Mouse (Mus musculus) gastrocnemius, adult 8-10 months (tissue): ENCODE results near the gene Dclre1c. TPM values are rescaled to one million over a fixed set of nuclear protein-coding genes. Genes with fewer than 3 reads are reported as not detected.
A peak's percentile ranks its signal among the peaks of the same experiment; 100 is the strongest.
"Not testable (repeated sequence)": the region's sequence is repeated elsewhere in the genome, so short reads cannot be mapped to it uniquely, and the experiment has no call there.

Source experiments
- DNase-seq, 2 experiments: peaks; one replicate each; pipeline ENCODE4 v3.0.0; 2022; ENCODE audit warnings: low spot score in 2 of 2
- total RNA-seq, 4 experiments: library from RNA; stranded (reverse); gene quantifications; 2 replicates each; pipeline ENCODE4 v1.2.4; 2022

Gene Dclre1c
- 1 to 10 TPM; 1.4 to 2.5 (median 2.1) TPM for total RNA-seq

GRCm38 (mm10) chr2:3423841-3424578, at the start of gene Dclre1c:
TSS of gene Dclre1c (plus strand) at chr2:3424131.
- DNase-seq, result peak; percentile 79 to 80

DNA sequence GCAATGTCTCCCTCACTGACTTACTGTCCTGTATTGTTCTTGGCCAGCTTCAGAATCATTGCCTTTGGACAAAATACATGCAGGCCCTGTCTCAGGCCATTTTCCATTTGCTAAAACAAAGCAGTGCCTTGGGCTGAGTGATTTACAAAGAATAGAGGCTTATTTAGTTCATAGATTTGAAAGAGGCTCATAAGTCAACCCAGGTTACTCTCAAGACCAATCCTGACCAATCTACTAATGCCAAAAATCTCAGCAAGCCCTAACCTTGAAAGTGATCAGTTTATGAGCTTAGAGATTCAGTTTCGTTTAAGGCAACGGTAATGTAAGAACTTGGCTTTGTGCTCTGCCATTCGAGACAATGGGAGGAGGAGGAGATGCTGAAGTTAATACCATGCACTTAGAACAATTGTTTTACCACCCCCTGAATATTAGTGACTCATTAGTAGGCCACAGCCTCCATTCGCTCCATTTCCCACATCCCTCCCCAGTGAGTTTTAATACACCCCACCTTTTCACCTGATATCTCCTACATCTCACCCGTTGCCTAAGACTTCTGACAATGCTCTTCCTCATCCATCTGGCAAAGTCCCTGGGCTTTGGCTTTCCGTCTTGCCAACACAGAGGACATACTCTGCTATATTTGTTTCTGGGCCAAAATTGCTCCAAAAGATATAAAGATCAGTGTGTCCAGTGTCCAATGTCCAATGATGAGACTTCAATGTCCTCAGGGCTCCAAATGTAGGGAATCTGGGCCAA, 36.6 kb upstream of the Dclre1c start:
- DNase-seq, result no peak

DNA sequence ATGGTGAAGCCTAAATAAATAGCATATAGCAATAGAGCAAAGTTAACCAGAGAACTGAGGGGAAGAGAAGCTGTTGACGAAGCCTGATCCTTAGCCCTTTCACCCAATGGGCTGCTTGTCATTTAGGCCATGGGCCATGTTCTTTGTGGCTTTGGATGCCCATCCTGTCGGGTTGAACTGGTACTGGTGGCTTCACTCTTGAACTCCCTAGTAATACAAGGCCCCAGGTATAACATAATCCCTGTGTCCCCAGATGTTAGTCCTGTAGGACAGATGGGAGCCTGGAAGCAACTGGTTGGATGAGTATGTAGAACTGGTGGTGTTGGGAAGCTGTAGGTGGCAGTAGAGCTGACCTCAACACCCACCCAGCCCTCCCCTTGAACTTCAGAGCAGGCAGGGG, 32.0 kb upstream of the Dclre1c start:
- DNase-seq, result no peak

DNA sequence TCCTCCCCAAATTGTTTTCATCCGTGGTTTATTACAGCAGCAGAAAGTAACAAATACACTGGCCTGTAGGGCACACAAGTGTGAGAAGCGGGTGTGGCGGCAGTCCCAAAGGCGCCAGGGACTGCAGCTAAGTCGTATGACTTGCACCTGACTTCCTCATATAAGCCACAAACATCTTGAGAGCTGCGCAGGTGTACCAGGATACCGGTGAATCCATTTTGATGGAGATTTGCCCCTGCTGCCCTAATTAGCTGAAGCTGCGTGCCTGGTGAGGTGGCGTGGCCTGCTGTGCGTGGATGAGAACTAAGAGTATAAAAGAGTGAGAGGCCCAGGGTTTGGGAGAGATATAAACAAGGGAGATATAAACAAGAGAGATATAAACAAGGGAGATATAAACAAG, 26.8 kb upstream of the Dclre1c start, which contains the start of gene Olah:
Olah (minus strand) TSS at position 101 of the 400 bp plus-strand sequence.
- not testable (repeated sequence) for DNase-seq

DNA sequence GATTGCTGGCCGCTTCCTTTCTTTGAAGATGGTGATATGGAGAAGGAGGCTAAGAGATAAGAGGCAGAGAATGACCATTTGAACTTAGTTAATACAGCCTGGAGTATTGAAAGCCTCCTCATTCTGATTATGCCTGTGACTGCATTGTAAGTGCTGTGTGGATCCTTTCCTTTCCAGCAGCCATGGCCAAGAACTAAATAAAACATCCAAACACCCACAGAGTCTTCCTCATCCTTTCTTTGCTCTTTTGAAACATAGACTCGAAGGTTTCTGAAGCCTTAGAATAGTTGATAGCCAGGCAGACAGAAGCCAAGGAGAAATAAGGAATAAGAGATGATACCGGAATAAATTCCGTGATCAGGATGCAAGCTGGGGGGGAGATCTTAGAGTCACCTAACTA, 17.9 kb upstream of the Dclre1c start:
- no peak for DNase-seq

DNA sequence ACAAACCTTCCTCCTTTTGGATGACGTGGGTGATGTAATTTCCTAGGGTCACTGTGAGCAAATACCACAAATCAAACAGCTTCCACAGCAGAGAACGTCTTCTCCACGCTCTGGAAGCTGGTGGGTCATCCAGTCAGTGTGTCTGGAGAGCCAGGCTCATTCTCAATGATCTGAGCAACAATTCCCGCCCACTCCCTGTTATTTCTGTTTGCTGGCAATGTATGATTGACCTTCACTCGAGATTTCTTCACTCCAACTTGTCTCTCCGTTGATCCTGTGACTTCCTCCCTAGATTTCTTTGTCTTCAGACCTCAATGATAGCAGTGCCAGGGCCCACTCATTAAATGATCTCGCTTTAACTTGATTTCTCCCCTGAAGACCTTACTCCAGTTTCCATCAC, 16.2 kb upstream of the Dclre1c start:
- DNase-seq, result no peak

- DNase-seq, result peak; percentile 20 to 26
Observed at GRCm38 (mm10) chr2:3414241-3414640, 9.7 kb upstream of the Dclre1c start.

DNA sequence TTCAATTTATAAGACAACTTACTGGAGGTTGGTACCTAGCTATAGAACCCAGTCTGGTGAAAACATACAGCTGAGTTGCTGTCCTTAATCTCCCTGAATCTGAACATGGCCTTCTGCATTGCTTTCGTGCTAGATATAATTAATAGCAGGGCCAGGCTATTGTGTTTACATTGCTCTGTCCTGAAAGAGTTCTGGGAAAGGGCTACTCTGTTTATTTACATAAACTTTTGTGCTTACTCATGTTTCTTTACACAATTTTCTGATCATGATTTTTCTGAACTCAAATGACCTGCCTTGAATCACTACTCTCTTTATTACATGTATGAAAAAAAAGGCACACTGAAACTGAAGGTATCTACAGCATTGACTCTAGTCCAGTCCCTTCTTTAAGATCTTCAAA, 8.3 kb upstream of the Dclre1c start:
- DNase-seq, result no peak

DNA sequence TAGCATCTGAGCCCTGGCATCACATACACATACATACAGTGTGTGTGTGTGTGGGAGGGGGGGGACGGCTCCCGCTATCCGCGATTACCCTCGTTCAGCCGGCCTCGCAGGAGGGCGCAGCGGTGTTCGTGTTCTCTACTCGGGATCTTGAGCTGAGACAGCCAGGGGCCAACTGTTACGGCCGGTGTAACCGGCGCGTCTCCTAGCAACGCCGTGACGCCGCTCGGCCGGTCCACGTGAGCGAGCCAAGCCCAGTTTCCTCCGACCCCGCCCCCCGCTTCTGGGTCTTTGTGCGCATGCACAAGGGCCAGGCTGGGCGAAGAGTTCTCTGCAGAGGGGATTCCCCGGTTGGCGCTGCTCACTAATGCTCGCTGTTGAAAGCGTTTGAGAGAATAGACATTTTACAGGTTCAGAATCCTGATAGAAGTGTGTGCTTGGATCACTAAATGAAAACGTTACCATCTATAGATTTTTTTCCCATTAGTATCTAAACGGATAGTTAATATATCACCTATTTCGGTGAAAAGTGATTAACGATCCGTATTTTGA, 5.0 kb upstream of the Dclre1c start:
- peak; percentile 93 to 94 for DNase-seq

GRCm38 (mm10) chr2:3420157-3420556, 3.8 kb upstream of the Dclre1c start:
- no peak for DNase-seq

DNA sequence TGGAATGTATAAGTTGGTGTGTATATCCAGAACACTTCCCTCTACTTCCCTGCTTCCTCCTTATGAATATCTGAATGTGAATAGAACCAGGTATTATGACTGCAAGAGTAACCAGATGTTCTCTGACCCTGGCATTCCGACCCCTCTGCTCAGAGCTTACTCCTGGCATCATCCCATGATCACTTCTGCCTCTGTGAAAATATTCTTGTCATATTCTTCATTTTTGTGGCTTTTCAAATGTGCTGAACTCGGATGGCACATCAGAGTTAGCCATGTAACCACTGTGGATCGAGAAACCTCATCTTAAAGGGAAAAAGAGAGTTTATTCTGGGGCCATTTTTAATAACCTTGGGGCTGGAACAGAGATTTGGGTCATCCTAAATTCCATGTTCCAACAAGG, 1.4 kb upstream of the Dclre1c start, which contains the start of gene Meig1:
Meig1 (minus strand) TSS at position 101 of the 400 bp plus-strand sequence.
- DNase-seq, result no peak

DNA sequence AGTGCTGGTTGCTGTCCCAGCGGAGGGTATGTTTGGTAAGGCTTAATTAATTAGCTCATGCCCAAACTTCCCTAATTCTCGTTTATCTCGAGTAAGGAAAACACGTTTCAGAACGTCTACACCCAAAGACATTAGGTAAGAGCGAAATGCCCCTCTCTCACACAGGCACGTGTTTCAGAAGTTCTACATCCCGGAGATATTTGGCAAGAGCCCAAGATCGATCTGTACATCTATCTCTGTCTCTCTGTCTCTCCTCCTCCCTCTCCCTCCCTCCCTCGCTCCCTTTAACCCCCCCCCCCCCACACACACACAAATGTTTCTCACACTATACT, 614 bp downstream of the Dclre1c start:
- DNase-seq, result no peak

- DNase-seq, result no peak
Observed at GRCm38 (mm10) chr2:3430956-3431355, 7.0 kb downstream of the Dclre1c start.

- DNase-seq, result no peak
Observed at GRCm38 (mm10) chr2:3435369-3436061, 11.6 kb downstream of the Dclre1c start.

GRCm38 (mm10) chr2:3437956-3438355, 14.0 kb downstream of the Dclre1c start:
- DNase-seq, result no peak

DNA sequence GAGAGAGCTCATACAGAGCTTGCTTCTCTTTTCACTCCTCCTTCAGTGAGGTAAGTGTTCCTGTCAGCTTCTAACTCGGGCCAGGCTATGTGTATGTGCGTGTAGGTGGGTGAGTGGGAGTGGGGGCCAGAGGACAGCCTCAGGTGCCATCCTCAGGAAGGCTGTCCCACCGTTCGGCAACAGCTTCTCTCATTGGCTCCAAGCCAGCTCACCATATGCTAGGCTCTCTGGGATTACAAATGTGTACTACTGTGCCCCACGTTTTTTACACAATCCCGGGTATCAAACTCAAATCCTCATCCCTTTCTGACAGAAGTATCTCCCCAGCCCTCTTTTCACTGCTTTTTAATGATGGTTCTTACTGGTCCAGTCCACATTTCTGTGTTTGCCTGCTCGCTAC, 20.3 kb downstream of the Dclre1c start:
- no peak for DNase-seq

- no peak for DNase-seq
Observed at GRCm38 (mm10) chr2:3445984-3446383, 22.1 kb downstream of the Dclre1c start.

GRCm38 (mm10) chr2:3449431-3449830, 25.5 kb downstream of the Dclre1c start:
- DNase-seq, result no peak

- no peak for DNase-seq
Observed at GRCm38 (mm10) chr2:3453096-3453495, 29.2 kb downstream of the Dclre1c start.

DNA sequence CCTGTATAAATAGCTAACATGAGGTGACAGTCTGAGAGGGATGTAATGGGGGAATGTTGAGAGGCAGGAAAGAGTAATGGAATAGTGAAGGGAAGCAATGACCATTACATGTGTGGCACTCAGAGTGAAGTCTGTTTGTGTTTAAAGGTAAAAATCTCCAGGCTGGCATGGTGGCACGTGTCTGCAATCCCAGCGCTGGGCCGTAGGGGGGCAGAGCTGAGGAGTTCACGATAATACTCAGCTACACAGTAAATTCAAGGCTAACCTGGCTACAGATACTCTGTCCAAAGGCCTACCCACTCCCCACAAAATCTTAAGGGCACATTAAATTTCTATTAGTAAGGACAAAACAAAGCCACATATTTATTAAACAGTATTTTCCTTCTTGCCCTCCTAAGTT, 32.7 kb downstream of the Dclre1c start:
- no peak for DNase-seq

GRCm38 (mm10) chr2:3473891-3474290, 50.0 kb downstream of the Dclre1c start:
- DNase-seq, result no peak

GRCm38 (mm10) chr2:3474361-3474805, 50.5 kb downstream of the Dclre1c start:
- DNase-seq, result peak; percentile 18 to 28
